ENCODE assay signal across 18 mouse cellular contexts in genomic region chr4:69896111-69896510, GRCm38 (mm10).
DNase-seq lines count a peak whose midpoint lies in the region; ATAC-seq lines count a peak whose summit lies in the region.
"Had no signal": no experiment of that assay in that cellular context is flagged by ENCODE, and none has a peak within 500 bp of the region (broad histone marks: within the 10 kb centered on the region; RNA-seq: fewer than 3 reads in every experiment).

No protein-coding gene starts in this region.

- H3K4me1 ChIP-seq in hindbrain, embryonic 16.5 days (ENCODE audit: control insufficient read depth, insufficient read depth, low read depth, low read length): no peaks in the 10 kb centered on the region
- H3K4me1 ChIP-seq: forebrain, embryonic 13.5 days; forebrain, embryonic 15.5 days had no signal

- H3K9me3 ChIP-seq in hindbrain, embryonic 16.5 days (ENCODE audit: control insufficient read depth, low read length): no peaks in the 10 kb centered on the region
- H3K9me3 ChIP-seq: embryonic facial prominence, embryonic 10.5 days; embryonic facial prominence, embryonic 12.5 days; forebrain, embryonic 13.5 days; forebrain, embryonic 15.5 days had no signal

- H3K4me3 ChIP-seq in hindbrain, embryonic 16.5 days (ENCODE audit: low read length): no peak overlapping the region
- H3K4me3 ChIP-seq: embryonic facial prominence, embryonic 10.5 days; embryonic facial prominence, embryonic 12.5 days; forebrain, embryonic 13.5 days; forebrain, embryonic 15.5 days had no signal

- peak; percentile 25 for DNase-seq in heart, adult 11 months
- DNase-seq in heart, adult 9 months (ENCODE audit: low spot score in 2 of 2): no peak
- peak; percentile 29 for DNase-seq in right cerebral cortex, adult 18-20 months
- DNase-seq in right cerebral cortex, postnatal 36 days (ENCODE audit: low spot score in 2 of 2): no peak
- DNase-seq: adrenal gland, adult 2 months; adrenal gland, postnatal 10 days; adrenal gland, postnatal 25 days; cerebellum, adult 11-12 months; cerebellum, adult 2 months; cerebellum, adult 9-10 months; cerebellum, postnatal 10 days; cerebellum, postnatal 25 days; forebrain, postnatal 0 days had no signal

- H3K4me2 ChIP-seq in hindbrain, embryonic 16.5 days (ENCODE audit: low read length): no peak overlapping the region
- H3K4me2 ChIP-seq: embryonic facial prominence, embryonic 12.5 days; forebrain, embryonic 13.5 days; forebrain, embryonic 15.5 days had no signal

- H3K36me3 ChIP-seq in hindbrain, embryonic 16.5 days (ENCODE audit: control insufficient read depth, insufficient read depth, low read length): no peaks in the 10 kb centered on the region
- H3K36me3 ChIP-seq: embryonic facial prominence, embryonic 10.5 days; embryonic facial prominence, embryonic 12.5 days; forebrain, embryonic 15.5 days had no signal

- 87% methylated on average over 1 of the region's 1 CpGs for WGBS in hindbrain, embryonic 16.5 days

- no peak overlapping the region for H3K9ac ChIP-seq in hindbrain, embryonic 16.5 days (ENCODE audit: low read depth, low read length)
- H3K9ac ChIP-seq: embryonic facial prominence, embryonic 12.5 days; forebrain, embryonic 13.5 days; forebrain, embryonic 15.5 days; forebrain, postnatal 0 days had no signal

- no peak overlapping the region for H3K27ac ChIP-seq in hindbrain, embryonic 16.5 days (ENCODE audit: low read depth, low read length)
- H3K27ac ChIP-seq: embryonic facial prominence, embryonic 10.5 days; embryonic facial prominence, embryonic 12.5 days; forebrain, embryonic 13.5 days; forebrain, embryonic 15.5 days had no signal

- ATAC-seq in hindbrain, embryonic 16.5 days: no peak
- ATAC-seq: forebrain, embryonic 13.5 days; forebrain, embryonic 15.5 days; forebrain, postnatal 0 days had no signal

- H3K27me3 ChIP-seq in hindbrain, embryonic 16.5 days (replicated peaks; ENCODE audit: control insufficient read depth, insufficient read depth, low read length): no peaks in the 10 kb centered on the region
- H3K27me3 ChIP-seq: embryonic facial prominence, embryonic 12.5 days; forebrain, embryonic 13.5 days; forebrain, embryonic 15.5 days had no signal

Comparison
In these comparisons a context has a peak if more than half of its experiments do, and no peak if none do; other contexts are left out.
1. DNase-seq: peak in heart, adult 11 months (single experiment) and right cerebral cortex, adult 18-20 months (single experiment); none in heart, adult 9 months (0 of 2) and right cerebral cortex, postnatal 36 days (0 of 2).